Mouse (Mus musculus): ENCODE results near the gene Zfp750.

DNA sequence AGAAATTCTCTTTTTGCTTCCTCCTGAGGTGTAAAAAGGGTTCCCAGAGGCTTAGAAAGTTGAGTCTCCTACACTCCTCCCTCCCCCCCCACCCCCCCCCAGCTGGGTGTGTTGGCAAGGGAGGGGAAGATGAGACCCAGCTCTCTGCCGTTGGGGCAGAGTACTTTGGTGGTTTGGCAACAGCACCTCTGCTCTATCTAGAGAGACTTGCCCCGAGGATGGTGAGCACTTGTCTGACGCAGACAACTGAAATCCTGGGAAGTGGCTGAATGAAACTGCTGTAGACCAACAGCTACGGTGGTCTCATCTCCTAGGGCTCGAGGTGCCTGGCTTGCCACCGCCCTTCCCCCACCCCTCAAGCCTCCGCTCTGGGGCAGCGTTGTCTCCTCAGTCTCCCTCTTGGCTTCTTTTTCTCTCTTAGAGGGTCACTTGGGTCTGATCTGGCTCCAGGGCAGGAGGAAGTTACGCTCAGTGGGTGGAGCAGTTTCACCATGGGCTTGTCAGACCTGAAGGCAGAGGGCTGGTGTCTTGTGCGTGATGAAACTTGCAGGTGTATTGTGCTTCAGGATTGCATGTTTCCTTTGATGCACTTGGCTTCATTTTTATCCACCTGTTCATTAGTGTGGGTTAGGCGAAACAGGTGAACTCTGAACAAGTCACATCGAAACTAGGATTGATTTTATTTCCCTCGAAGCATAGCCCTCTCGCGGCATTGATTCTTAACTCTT, 39.5 kb downstream of the Zfp750 start:
- TF ChIP-seq ZNF384 (IDR thresholded peaks at IDR 0.05; ENCODE audit: low read depth, low read length) (no peak), ZC3H11A (IDR thresholded peaks at IDR 0.05; ENCODE audit: borderline replicate concordance, low read depth, low read length) (no peak), CHD2 (IDR thresholded peaks at IDR 0.05; ENCODE audit: low read depth, low read length) (no peak), MAFK (IDR thresholded peaks at IDR 0.05; ENCODE audit: insufficient read depth, low read depth, low read length) (no peak), HCFC1 (IDR thresholded peaks at IDR 0.05; ENCODE audit: borderline replicate concordance, insufficient read depth, low read length) (no peak)
